Mouse (Mus musculus): ENCODE results near the gene Ece1.

DNA sequence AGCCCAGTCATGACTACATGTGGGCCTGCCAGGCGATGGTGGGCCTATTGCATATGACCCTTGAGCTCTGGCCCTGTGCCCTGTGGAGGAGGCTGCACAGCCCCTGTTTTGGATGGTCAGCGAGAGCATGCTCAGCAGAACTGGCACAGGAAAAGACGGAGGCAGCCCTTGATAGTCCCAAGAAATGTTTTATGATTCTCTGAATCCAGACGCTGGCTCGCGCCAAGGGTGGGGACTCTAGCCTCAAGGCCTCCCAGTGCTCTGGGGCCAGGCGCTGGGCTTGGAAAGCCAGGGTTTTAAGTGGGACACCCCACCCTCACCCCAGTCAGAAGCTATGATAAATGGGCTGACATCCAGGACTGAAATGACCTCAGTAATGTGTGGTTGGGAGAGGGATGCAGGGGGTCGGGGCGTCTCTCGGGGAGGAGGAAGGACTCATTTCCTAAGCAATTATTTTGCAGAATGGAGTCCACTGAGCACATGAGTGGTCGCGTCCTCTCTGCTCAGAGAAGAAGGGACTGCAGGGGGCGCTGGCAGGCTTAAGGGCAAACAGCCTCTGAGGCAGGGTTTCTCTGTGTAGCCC is 5.7 kb downstream of the Ece1 start:
- TF ChIP-seq POLR2A (IDR thresholded peaks at IDR 0.05; ENCODE audit: insufficient read length, low read depth), result no peak
- no peak for TF ChIP-seq TCF12 (IDR thresholded peaks at IDR 0.05; ENCODE audit: insufficient read depth, poor library complexity, severe bottlenecking)
- no peak for TF ChIP-seq SRF (IDR thresholded peaks at IDR 0.05; ENCODE audit: control insufficient read depth, insufficient read length, low read depth)

Data from myocyte (in vitro differentiated cells).